Mouse (Mus musculus) stomach, embryonic 14.5 days (tissue): ENCODE results near the gene Sez6l. TPM values are rescaled to one million over a fixed set of nuclear protein-coding genes. Genes with fewer than 3 reads are reported as not detected.

Experiments used
- ATAC-seq: fragments of 200-750 bp; cut with Nextera tagmentation; 2 replicates; pipeline ENCODE4 v1.8.0; 2017; ENCODE audit warnings: low read depth, moderate TSS enrichment; ENCODE audit not compliant: insufficient number of reproducible peaks, insufficient read depth, low FRiP score
- H3K27ac ChIP-seq: fragments of 300-500 bp; sonication (generic); 2 replicates; pipeline ENCODE4 v1.5.1; 2014; ENCODE audit warnings: mild to moderate bottlenecking, low read length, moderate library complexity, mixed read lengths
- H3K27me3 ChIP-seq: fragments of 300-500 bp; sonication (generic); 2 replicates; pipeline ENCODE4 v1.6.1; 2014; ENCODE audit warnings: low read length, control low read depth, mixed read lengths; ENCODE audit not compliant: control insufficient read depth, insufficient read depth
- H3K36me3 ChIP-seq: fragments of 300-500 bp; sonication (generic); 2 replicates; pipeline ENCODE4 v1.6.1; 2014; ENCODE audit warnings: mild to moderate bottlenecking, control low read depth, low read length, moderate library complexity, mixed read lengths; ENCODE audit not compliant: control insufficient read depth, insufficient read depth
- H3K4me1 ChIP-seq: fragments of 300-500 bp; sonication (generic); 2 replicates; pipeline ENCODE4 v1.6.1; 2014; ENCODE audit warnings: low read length, control low read depth, mixed read lengths; ENCODE audit not compliant: control insufficient read depth, insufficient read depth
- H3K4me2 ChIP-seq: fragments of 300-500 bp; sonication (generic); replicated peaks from 2 replicates; pipeline ENCODE4 v1.6.1; 2014; ENCODE audit warnings: low read depth, low read length, control low read depth
- H3K4me3 ChIP-seq: fragments of 300-500 bp; sonication (generic); 2 replicates; pipeline ENCODE4 v1.5.1; 2014; ENCODE audit warnings: low read depth, low read length, control low read depth
- H3K9ac ChIP-seq: fragments of 300-500 bp; sonication (generic); replicated peaks from 2 replicates; pipeline ENCODE4 v1.6.1; 2014; ENCODE audit warnings: low read depth, mild to moderate bottlenecking, control low read depth, low read length, moderate library complexity, mixed read lengths
- H3K9me3 ChIP-seq: fragments of 300-500 bp; sonication (generic); 2 replicates; pipeline ENCODE4 v1.6.1; 2016; ENCODE audit warnings: low read depth, low read length, control low read depth; ENCODE audit not compliant: control insufficient read depth
- WGBS: fragments of 180-500 bp; shearing (Covaris S2); extraction: QIAGEN DNeasy Blood & Tissue Kit; methylation state at CpG from one replicate; pipeline ENCODE4 v1.1.7; 2014; 5-methylcytosine and 5-hydroxymethylcytosine counted together
- polyA plus RNA-seq: library from polyadenylated mRNA; unstranded; fragments of >200 nt; fragmentation: Nextera tagmentation; extraction: Ambion mirVana; gene quantifications from 2 replicates; pipeline ENCODE4 v1.2.1, GENCODE M21; 2014

Gene Sez6l
- polyA plus RNA-seq, 1 experiment from 2014 or later = 2.3 TPM

DNA sequence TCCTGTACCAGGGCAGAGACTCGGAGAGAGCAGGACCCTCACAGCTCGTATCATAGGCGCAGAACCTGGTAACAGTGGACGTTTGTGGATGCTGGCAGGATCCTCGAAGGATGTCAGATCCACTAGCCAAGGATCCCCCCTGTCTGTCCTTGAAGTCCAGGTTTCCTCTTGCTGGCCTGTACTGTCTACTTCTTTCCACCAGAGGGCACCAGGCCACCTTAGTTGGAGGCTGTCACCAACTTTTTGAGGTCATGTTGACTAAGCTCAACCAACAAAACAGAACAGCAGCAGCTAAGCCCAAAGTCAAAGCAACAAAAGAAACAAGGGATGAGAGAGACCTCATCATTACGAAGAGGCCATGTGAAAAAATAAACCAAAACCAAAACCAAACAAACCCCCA is 106.8 kb downstream of the Sez6l start:
- H3K4me2 ChIP-seq = no peak overlapping the region

DNA sequence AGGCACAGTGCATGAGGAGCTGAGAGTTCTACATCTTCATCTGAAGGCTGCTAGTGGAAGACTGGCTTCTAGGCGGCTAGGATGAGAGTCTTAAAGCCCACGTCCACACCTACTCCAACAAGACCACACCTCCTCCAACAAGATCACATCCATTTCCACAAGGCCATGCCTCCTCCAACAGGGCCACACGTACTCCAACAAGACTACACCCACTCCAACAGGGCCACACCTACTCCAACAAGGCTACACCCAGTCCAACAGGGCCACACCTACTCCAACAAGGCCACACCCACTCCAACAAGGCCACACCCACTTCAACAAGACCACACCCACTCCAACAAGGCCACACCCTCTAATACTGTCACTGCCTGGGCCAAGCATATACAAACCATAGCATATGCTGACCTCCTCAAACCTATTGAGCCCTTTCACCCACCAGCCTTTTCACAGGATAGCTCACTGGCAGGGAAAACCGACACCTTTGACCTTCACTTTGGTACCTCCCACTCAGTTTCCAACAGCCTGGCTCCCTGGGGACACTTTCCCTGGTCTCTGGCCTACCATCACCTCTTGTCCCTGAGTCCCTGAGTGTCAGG is 107.9 kb downstream of the Sez6l start:
- Histone ChIP-seq H3K4me1 (no peaks in the 10 kb centered on the region), H3K27ac (no peak overlapping the region), H3K9me3 (no peaks in the 10 kb centered on the region), H3K27me3 (no peaks in the 10 kb centered on the region), H3K4me3 (no peak overlapping the region), H3K9ac (no peak overlapping the region), H3K36me3 (no peaks in the 10 kb centered on the region), H3K4me2 (no peak overlapping the region)
- ATAC-seq = no peak
- 73% methylated on average over 4 of the region's 4 CpGs for WGBS

More for the DNA sequence above, 106.8 kb downstream of the Sez6l start:
- Histone ChIP-seq H3K27me3 (no peaks in the 10 kb centered on the region), H3K4me1 (no peaks in the 10 kb centered on the region), H3K27ac (no peak overlapping the region), H3K9me3 (no peaks in the 10 kb centered on the region), H3K9ac (no peak overlapping the region), H3K4me3 (no peak overlapping the region), H3K36me3 (no peaks in the 10 kb centered on the region)
- 72% methylated on average over 6 of the region's 6 CpGs for WGBS
- no peak for ATAC-seq

DNA sequence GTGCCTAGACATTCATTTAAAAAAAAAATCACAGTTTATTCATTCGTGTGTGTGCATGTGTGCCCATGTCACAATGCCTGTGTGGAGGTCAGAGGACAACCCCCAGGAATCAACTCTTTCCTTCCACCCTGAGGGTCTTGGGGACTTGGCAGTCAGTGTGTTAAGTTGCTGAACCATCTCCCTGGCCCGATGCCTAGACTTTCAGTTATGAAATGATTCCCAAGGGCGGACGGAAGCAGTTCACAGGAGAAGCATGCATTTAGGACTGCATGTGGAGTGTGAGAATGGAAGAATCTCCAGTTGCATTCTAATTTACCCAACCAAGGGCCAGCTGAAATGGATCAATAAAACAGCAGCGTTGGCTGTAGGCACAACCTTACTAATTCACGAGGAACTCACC is 110.7 kb downstream of the Sez6l start:
- Histone ChIP-seq H3K4me2 (no peak overlapping the region), H3K36me3 (no peaks in the 10 kb centered on the region), H3K4me1 (no peaks in the 10 kb centered on the region), H3K9ac (no peak overlapping the region), H3K9me3 (no peaks in the 10 kb centered on the region), H3K27ac (no peak overlapping the region), H3K4me3 (no peak overlapping the region), H3K27me3 (no peaks in the 10 kb centered on the region)
- ATAC-seq = no peak
- WGBS = 47% methylated on average over 6 of the region's 6 CpGs

DNA sequence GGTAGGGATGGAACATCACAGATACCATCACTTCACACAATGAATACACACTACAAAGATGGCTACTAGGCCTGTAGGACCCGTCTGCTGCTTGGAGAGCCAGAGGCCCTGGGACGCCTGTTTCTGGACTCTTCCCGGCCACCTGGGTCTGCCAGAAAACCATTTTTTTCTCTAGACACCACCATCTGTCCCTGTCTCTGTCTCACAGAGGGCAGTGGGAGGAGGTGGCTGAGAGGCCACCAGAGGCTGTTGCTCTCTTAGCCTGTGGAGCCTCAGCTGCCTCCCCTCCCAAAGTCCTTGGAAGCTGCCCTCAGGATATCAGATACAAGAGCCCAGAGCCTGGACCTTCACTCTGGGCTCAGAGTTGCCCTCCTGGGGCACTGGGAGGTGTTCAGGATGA is 117.1 kb downstream of the Sez6l start:
- H3K36me3 ChIP-seq = no peaks in the 10 kb centered on the region
- no peak overlapping the region for H3K27ac ChIP-seq
- ATAC-seq = no peak
- H3K4me1 ChIP-seq = no peaks in the 10 kb centered on the region
- H3K27me3 ChIP-seq = no peaks in the 10 kb centered on the region
- WGBS = 62% methylated on average over 3 of the region's 3 CpGs
- no peak overlapping the region for H3K4me2 ChIP-seq
- H3K4me3 ChIP-seq = no peak overlapping the region
- no peak overlapping the region for H3K9ac ChIP-seq
- H3K9me3 ChIP-seq = no peaks in the 10 kb centered on the region

DNA sequence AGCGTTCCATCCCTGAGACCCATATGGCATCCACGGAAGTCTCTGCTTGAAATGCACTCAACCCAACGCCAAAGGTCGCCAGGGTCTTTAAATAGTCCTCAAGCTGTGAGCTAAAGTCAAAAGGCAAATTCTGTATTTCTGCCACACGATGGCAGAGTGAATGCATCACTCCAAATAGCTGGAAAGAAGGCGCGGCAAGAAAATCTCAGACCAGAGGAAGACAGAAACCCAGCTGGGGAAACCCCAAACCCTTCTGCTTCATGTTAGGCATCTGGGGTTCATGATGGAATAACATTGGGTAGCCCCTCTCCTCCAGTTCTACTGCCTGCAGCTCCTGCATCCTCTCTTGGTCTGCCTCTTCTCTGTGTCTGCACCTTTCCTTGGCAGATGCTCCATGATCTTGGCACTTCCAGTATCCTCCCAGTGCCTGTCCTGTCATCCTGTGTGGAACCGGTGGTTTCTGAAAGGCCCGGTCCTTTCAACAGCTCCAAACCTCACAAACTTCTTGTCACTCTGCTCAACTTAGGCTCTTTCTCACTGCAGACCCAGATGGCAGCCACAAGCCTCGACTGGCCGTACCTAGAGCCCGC is 121.9 kb downstream of the Sez6l start:
- 59% methylated on average over 12 of the region's 12 CpGs for WGBS
- Histone ChIP-seq H3K9ac (no peak overlapping the region), H3K4me1 (no peaks in the 10 kb centered on the region), H3K4me2 (no peak overlapping the region), H3K27ac (no peak overlapping the region), H3K4me3 (no peak overlapping the region), H3K9me3 (no peaks in the 10 kb centered on the region), H3K27me3 (no peaks in the 10 kb centered on the region), H3K36me3 (no peaks in the 10 kb centered on the region)
- ATAC-seq = no peak

DNA sequence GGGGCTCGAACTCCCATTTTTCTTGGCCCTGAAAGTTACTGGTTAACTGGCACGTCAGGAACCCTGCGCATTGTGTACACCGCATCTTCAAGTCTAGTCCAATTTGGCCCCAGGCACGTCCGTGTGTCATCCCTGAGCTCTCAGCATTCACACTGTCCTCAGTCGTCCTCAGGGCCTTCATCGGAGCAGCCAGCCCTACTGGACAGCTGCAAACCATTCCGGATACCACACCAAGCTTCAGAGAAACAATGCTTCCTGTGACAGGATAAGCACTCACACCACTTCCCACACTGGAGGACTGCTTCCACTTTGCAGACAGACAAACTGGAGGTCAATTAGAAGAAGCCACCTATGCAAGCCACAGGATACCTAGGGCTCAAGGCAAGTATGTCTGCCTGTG is 123.9 kb downstream of the Sez6l start:
- no peak overlapping the region for H3K27ac ChIP-seq
- H3K27me3 ChIP-seq = no peaks in the 10 kb centered on the region
- no peak overlapping the region for H3K4me2 ChIP-seq
- H3K36me3 ChIP-seq = no peaks in the 10 kb centered on the region
- no peaks in the 10 kb centered on the region for H3K4me1 ChIP-seq
- no peak overlapping the region for H3K9ac ChIP-seq
- H3K9me3 ChIP-seq = no peaks in the 10 kb centered on the region
- no peak overlapping the region for H3K4me3 ChIP-seq
- 73% methylated on average over 9 of the region's 9 CpGs for WGBS
- no peak for ATAC-seq

DNA sequence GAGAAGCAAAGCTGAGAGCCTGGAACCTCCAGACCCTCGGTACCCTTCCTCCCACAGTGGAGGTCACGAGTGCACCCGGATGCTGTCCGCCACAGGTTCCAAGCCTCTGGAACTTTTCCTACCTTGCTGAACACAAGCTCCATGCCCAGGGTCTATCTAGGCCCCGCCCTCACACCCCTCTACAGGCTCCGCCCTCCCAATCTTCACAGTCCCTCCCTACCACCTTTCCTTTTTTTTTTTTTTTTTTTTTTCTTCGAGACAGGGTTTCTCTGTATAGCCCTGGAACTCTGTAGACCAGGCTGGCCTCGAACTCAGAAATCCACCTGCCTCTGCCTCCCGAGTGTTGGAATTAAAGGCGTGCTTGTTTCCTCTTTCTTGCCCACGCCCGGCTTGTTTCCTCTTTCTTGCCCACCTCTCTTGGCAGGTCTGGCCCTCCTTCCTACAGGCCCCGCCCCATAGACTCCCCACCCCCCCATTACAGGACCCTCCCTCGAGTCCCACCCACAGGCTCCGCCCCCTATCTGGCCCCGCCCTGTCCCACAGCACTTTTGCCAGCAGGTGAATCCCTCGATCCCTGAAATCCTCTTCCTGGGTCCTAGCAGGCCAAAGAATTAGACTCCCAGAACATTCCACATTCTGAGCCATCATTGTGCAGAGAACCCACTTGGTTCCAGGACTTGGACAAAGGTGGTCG is 128.1 kb downstream of the Sez6l start, which contains the start of gene Gm6588:
Gm6588 (plus strand) TSS at position 680 of the 694 bp plus-strand sequence.
- H3K4me1 ChIP-seq = no peaks in the 10 kb centered on the region

DNA sequence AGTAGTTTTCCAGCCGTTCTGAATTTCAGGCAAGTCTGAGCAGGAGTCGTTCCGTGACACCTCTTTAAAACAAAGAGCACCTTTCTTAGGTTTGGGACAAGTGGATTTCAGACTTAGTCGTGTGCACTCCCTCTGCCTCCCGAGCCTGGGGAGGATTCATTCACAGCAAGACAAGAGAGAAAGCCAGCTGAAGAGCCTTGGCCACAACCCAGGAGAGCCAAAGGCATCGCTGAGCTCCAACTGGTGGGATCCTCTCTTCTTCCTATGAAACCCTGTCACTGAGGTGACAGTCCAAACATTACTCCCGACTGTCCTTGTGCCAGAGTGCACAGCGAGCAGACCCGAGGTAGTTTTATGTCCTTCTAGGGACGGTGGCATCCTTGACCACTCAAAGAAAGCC is 138.4 kb downstream of the Sez6l start:
- Histone ChIP-seq H3K4me2 (no peak overlapping the region), H3K4me3 (no peak overlapping the region), H3K4me1 (0 out of 2 replicates have a peak, but pooled peaks cover 3% of the 10 kb centered on the region), H3K27ac (no peak overlapping the region), H3K9me3 (no peaks in the 10 kb centered on the region), H3K27me3 (no peaks in the 10 kb centered on the region), H3K9ac (no peak overlapping the region), H3K36me3 (no peaks in the 10 kb centered on the region)
- ATAC-seq = no peak
- 55% methylated on average over 10 of the region's 10 CpGs for WGBS

More for the DNA sequence above, 128.1 kb downstream of the Sez6l start, which contains the start of gene Gm6588:
- Histone ChIP-seq H3K4me2 (no peak within 1 kb of the TSS), H3K9ac (no peak within 1 kb of the TSS), H3K9me3 (no peaks in the 10 kb centered on the region), H3K36me3 (no peaks in the 10 kb centered on the region), H3K4me3 (no peak within 1 kb of the TSS), H3K27ac (no peak within 1 kb of the TSS), H3K27me3 (no peaks in the 10 kb centered on the region)
- 62% methylated on average over 18 of the region's 18 CpGs for WGBS
- no peak for ATAC-seq
